Mouse (Mus musculus): Measurements from ENCODE around the gene Hk1. TPM values are rescaled to one million over a fixed set of nuclear protein-coding genes. Genes with fewer than 3 reads are reported as not detected.
A peak's percentile ranks its signal among the peaks of the same experiment; 100 is the strongest.

Hk1 gene
- polyA plus RNA-seq, 1 experiment from 2014 or later: 39.5 TPM

- H3K36me3 ChIP-seq (ENCODE audit: poor library complexity, severe bottlenecking): no peaks in the 10 kb centered on the region
- 92% methylated on average over 9 of the region's 9 CpGs for WGBS
- H3K27ac ChIP-seq: no peak overlapping the region
- H3K4me2 ChIP-seq: no peak overlapping the region
- H3K4me3 ChIP-seq: no peak overlapping the region
- no peak for ATAC-seq
- H3K27me3 ChIP-seq: no peaks in the 10 kb centered on the region
- no peaks in the 10 kb centered on the region for H3K4me1 ChIP-seq
- no peaks in the 10 kb centered on the region for H3K9me3 ChIP-seq (replicated peaks)
- H3K9ac ChIP-seq: no peak overlapping the region
These were observed 135.6 kb downstream of the Hk1 start for GRCm38 (mm10) chr10:62244067-62244466.

- H3K27ac ChIP-seq: no peak overlapping the region
- no peaks in the 10 kb centered on the region for H3K27me3 ChIP-seq
- no peaks in the 10 kb centered on the region for H3K4me1 ChIP-seq
- H3K9ac ChIP-seq: no peak overlapping the region
- ATAC-seq: no peak
- no peak overlapping the region for H3K4me2 ChIP-seq
- H3K9me3 ChIP-seq (replicated peaks): no peaks in the 10 kb centered on the region
- no peaks in the 10 kb centered on the region for H3K36me3 ChIP-seq (ENCODE audit: poor library complexity, severe bottlenecking)
- 48% methylated on average over 13 of the region's 13 CpGs for WGBS
- no peak overlapping the region for H3K4me3 ChIP-seq
These were observed 136.8 kb downstream of the Hk1 start for GRCm38 (mm10) chr10:62242896-62243295.

GRCm38 (mm10) chr10:62242358-62242757 is 137.3 kb downstream of the Hk1 start:
- Histone ChIP-seq H3K4me2 (no peak overlapping the region), H3K4me1 (no peaks in the 10 kb centered on the region)
- 84% methylated on average over 10 of the region's 10 CpGs for WGBS

GRCm38 (mm10) chr10:62239270-62239669 is 140.4 kb downstream of the Hk1 start:
- no peak overlapping the region for H3K27ac ChIP-seq
- H3K36me3 ChIP-seq (ENCODE audit: poor library complexity, severe bottlenecking): no peaks in the 10 kb centered on the region
- no peaks in the 10 kb centered on the region for H3K27me3 ChIP-seq
- 55% methylated on average over 6 of the region's 6 CpGs for WGBS
- ATAC-seq: no peak
- no peak overlapping the region for H3K4me3 ChIP-seq
- no peaks in the 10 kb centered on the region for H3K4me1 ChIP-seq
- H3K4me2 ChIP-seq: no peak overlapping the region
- H3K9ac ChIP-seq: no peak overlapping the region
- no peaks in the 10 kb centered on the region for H3K9me3 ChIP-seq (replicated peaks)

More at GRCm38 (mm10) chr10:62242358-62242757, 137.3 kb downstream of the Hk1 start:
- H3K36me3 ChIP-seq (ENCODE audit: poor library complexity, severe bottlenecking): no peaks in the 10 kb centered on the region
- no peaks in the 10 kb centered on the region for H3K27me3 ChIP-seq
- no peak for ATAC-seq
- H3K9ac ChIP-seq: no peak overlapping the region
- H3K27ac ChIP-seq: no peak overlapping the region
- no peak overlapping the region for H3K4me3 ChIP-seq
- H3K9me3 ChIP-seq (replicated peaks): no peaks in the 10 kb centered on the region

- Histone ChIP-seq H3K27ac (no peak overlapping the region), H3K9me3 (replicated peaks) (no peaks in the 10 kb centered on the region), H3K4me3 (no peak overlapping the region), H3K27me3 (no peaks in the 10 kb centered on the region), H3K36me3 (ENCODE audit: poor library complexity, severe bottlenecking) (no peaks in the 10 kb centered on the region), H3K4me1 (no peaks in the 10 kb centered on the region), H3K9ac (no peak overlapping the region), H3K4me2 (no peak overlapping the region)
- ATAC-seq: no peak
- 93% methylated on average over 3 of the region's 3 CpGs for whole genome bisulfite sequencing
These were observed 141.0 kb downstream of the Hk1 start for GRCm38 (mm10) chr10:62238688-62239087.

GRCm38 (mm10) chr10:62237205-62237604 is 142.5 kb downstream of the Hk1 start:
- Histone ChIP-seq H3K27me3 (no peaks in the 10 kb centered on the region), H3K36me3 (ENCODE audit: poor library complexity, severe bottlenecking) (no peaks in the 10 kb centered on the region), H3K4me1 (no peaks in the 10 kb centered on the region), H3K9me3 (replicated peaks) (no peaks in the 10 kb centered on the region), H3K4me2 (no peak overlapping the region), H3K27ac (no peak overlapping the region), H3K9ac (no peak overlapping the region), H3K4me3 (no peak overlapping the region)
- ATAC-seq: no peak
- WGBS: 85% methylated on average over 10 of the region's 10 CpGs

- no peaks in the 10 kb centered on the region for H3K27me3 ChIP-seq
- H3K36me3 ChIP-seq (ENCODE audit: poor library complexity, severe bottlenecking): no peaks in the 10 kb centered on the region
- H3K4me1 ChIP-seq: peaks cover 5% of the 10 kb centered on the region; the same call in 1 of the 2 replicates
- no peak for ATAC-seq
- no peak overlapping the region for H3K9ac ChIP-seq
- no peak overlapping the region for H3K4me2 ChIP-seq
- no peak overlapping the region for H3K4me3 ChIP-seq
- no peaks in the 10 kb centered on the region for H3K9me3 ChIP-seq (replicated peaks)
- 85% methylated on average over 6 of the region's 6 CpGs for WGBS
- H3K27ac ChIP-seq: no peak overlapping the region
These were observed 143.5 kb downstream of the Hk1 start for GRCm38 (mm10) chr10:62236165-62236564.

- 0 out of 2 replicates have a peak overlapping the region, but pooled peaks have one; percentile 92 for H3K4me2 ChIP-seq
- peaks cover 12% of the 10 kb centered on the region for H3K4me1 ChIP-seq
- no peak for ATAC-seq
These were observed 147.9 kb downstream of the Hk1 start for GRCm38 (mm10) chr10:62231811-62232210.

GRCm38 (mm10) chr10:62231395-62231732 is 148.3 kb downstream of the Hk1 start:
- no peak for ATAC-seq

More at GRCm38 (mm10) chr10:62231811-62232210, 147.9 kb downstream of the Hk1 start:
- Histone ChIP-seq H3K27ac (no peak overlapping the region), H3K27me3 (no peaks in the 10 kb centered on the region), H3K9me3 (replicated peaks) (no peaks in the 10 kb centered on the region), H3K36me3 (ENCODE audit: poor library complexity, severe bottlenecking) (no peaks in the 10 kb centered on the region), H3K9ac (no peak overlapping the region), H3K4me3 (no peak overlapping the region)
- WGBS: 81% methylated on average over 3 of the region's 3 CpGs

GRCm38 (mm10) chr10:62230708-62231394 is 148.9 kb downstream of the Hk1 start, which contains the start of gene Tspan15:
Gene Tspan15, minus strand, starts transcription at chr10:62231251.
- peak within 1 kb of the TSS; percentile 60 for H3K4me3 ChIP-seq
- ATAC-seq: peak; percentile 97
- no peak within 1 kb of the TSS for H3K27ac ChIP-seq
- H3K4me2 ChIP-seq: peak within 1 kb of the TSS; percentile 92
- H3K27me3 ChIP-seq: no peaks in the 10 kb centered on the region
- peaks cover 12% of the 10 kb centered on the region for H3K4me1 ChIP-seq
- no peaks in the 10 kb centered on the region for H3K9me3 ChIP-seq (replicated peaks)
- under 1% methylated on average over 58 of the region's 59 CpGs for WGBS
- peak within 1 kb of the TSS; percentile 74 for H3K9ac ChIP-seq
- H3K36me3 ChIP-seq (ENCODE audit: poor library complexity, severe bottlenecking): no peaks in the 10 kb centered on the region

More at GRCm38 (mm10) chr10:62231395-62231732, 148.3 kb downstream of the Hk1 start:
- peak overlapping the region; percentile 92 for H3K4me2 ChIP-seq
- H3K4me1 ChIP-seq: peaks cover 12% of the 10 kb centered on the region
- WGBS: 4% methylated on average over 13 of the region's 13 CpGs
- H3K27ac ChIP-seq: no peak overlapping the region
- peak overlapping the region; percentile 74 for H3K9ac ChIP-seq
- H3K4me3 ChIP-seq: peak overlapping the region; percentile 60
- H3K9me3 ChIP-seq (replicated peaks): no peaks in the 10 kb centered on the region
- no peaks in the 10 kb centered on the region for H3K36me3 ChIP-seq (ENCODE audit: poor library complexity, severe bottlenecking)
- H3K27me3 ChIP-seq: no peaks in the 10 kb centered on the region

- H3K27me3 ChIP-seq: no peaks in the 10 kb centered on the region
- peaks cover 12% of the 10 kb centered on the region for H3K4me1 ChIP-seq
- H3K4me2 ChIP-seq: no peak overlapping the region
- no peak overlapping the region for H3K9ac ChIP-seq
- H3K4me3 ChIP-seq: no peak overlapping the region
- 63% methylated on average over 6 of the region's 6 CpGs for WGBS
- H3K9me3 ChIP-seq (replicated peaks): no peaks in the 10 kb centered on the region
- H3K27ac ChIP-seq: no peak overlapping the region
- no peaks in the 10 kb centered on the region for H3K36me3 ChIP-seq (ENCODE audit: poor library complexity, severe bottlenecking)
- ATAC-seq: no peak
These were observed 151.6 kb downstream of the Hk1 start for GRCm38 (mm10) chr10:62228126-62228525.

- 83% methylated on average over 7 of the region's 7 CpGs for WGBS
- no peak overlapping the region for H3K9ac ChIP-seq
- H3K9me3 ChIP-seq (replicated peaks): no peaks in the 10 kb centered on the region
- H3K36me3 ChIP-seq (ENCODE audit: poor library complexity, severe bottlenecking): no peaks in the 10 kb centered on the region
- no peak overlapping the region for H3K4me3 ChIP-seq
- H3K4me1 ChIP-seq: peaks cover 8% of the 10 kb centered on the region
- no peaks in the 10 kb centered on the region for H3K27me3 ChIP-seq
- H3K4me2 ChIP-seq: no peak overlapping the region
- H3K27ac ChIP-seq: no peak overlapping the region
- ATAC-seq: no peak
These were observed 153.9 kb downstream of the Hk1 start for GRCm38 (mm10) chr10:62225839-62226238.

GRCm38 (mm10) chr10:62224231-62224630 is 155.5 kb downstream of the Hk1 start:
- Histone ChIP-seq H3K9ac (no peak overlapping the region), H3K9me3 (replicated peaks) (no peaks in the 10 kb centered on the region), H3K27ac (no peak overlapping the region), H3K4me3 (no peak overlapping the region), H3K4me2 (no peak overlapping the region), H3K36me3 (ENCODE audit: poor library complexity, severe bottlenecking) (no peaks in the 10 kb centered on the region), H3K27me3 (no peaks in the 10 kb centered on the region), H3K4me1 (no peaks in the 10 kb centered on the region)
- 81% methylated on average over 6 of the region's 6 CpGs for WGBS
- ATAC-seq: no peak

Data from forebrain, embryonic 13.5 days (tissue).